Mouse (Mus musculus) embryonic stem cell, embryonic (primary cell): ENCODE measurements around the gene Itprid1.

Experiments used
- CTCF ChIA-PET, 4 experiments: fragments of 300-600 bp in 2 of 4; fragments of 350-600 bp in 2 of 4; sonication (Branson Sonifier 250); formaldehyde crosslinking; loops; one replicate each; lab custom pipeline; 2022; ENCODE audit warnings: inconsistent platforms in 2 of 4; lab: Charles Lee
- POLR2A ChIA-PET, 4 experiments: fragments of 300-600 bp in 2 of 4; fragments of 350-600 bp in 2 of 4; sonication (Branson Sonifier 250); formaldehyde crosslinking; loops; one replicate each; lab custom pipeline; 2022; ENCODE audit warnings: antibody characterized with exemption in 4 of 4, inconsistent platforms in 1 of 4; lab: Charles Lee

Gene Itprid1

DNA sequence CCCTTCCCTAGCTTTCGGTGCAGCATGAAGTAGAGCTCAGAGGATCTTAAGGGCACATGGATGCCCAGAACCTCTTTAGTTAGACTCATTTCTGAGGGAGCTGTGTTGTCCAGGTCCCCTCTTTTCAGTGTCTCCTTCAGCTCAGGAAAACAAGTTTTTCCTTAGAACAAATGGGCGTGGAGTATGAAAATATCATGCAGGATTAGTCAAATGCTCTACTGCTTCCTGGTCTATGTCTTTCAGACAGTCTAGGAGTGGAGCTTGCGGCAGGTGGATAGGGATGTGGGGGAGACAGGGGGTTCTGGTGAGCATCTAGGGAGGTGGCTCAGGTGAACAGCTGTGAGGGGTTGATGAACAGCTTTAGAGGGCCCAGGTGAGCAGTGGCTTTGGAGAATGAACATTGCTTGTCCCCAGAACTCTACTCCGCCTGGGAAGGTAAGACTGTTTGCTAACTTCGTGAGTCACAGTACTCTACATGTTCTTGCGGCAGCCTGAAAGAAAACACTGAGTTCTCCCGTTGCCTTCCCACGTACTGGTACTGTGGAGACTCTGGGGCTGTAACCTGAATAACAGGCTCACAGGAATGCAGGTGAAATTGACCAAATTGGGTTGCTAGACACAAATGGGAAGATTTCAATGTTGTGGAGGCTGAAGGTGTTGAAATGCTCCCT, at the start of gene Itprid1:
Itprid1 (plus strand) TSS at position 246 of the 671 bp plus-strand sequence.
- ChIA-PET POLR2A (no interaction called here), CTCF (no interaction called here)

DNA sequence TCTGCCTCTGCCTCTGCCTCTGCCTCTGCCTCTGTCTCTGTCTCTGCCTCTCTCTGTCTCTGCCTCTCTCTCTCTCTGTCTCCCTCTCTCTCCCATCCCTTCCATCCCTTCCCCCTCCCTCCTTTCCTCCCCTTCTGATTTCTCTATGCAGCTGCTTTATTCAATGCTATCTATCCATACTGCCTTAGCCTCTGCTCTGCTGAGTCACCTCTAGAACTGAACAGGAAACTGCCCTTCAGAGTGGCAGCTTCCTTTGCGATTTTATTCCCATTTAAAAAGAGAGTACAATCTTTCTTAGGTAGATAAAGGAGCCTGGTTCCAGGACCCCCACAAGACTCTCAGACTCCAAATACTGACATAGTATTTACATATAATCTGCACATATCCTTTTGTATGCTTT, 47.1 kb upstream of the Itprid1 start:
- CTCF ChIA-PET = no interaction called here

DNA sequence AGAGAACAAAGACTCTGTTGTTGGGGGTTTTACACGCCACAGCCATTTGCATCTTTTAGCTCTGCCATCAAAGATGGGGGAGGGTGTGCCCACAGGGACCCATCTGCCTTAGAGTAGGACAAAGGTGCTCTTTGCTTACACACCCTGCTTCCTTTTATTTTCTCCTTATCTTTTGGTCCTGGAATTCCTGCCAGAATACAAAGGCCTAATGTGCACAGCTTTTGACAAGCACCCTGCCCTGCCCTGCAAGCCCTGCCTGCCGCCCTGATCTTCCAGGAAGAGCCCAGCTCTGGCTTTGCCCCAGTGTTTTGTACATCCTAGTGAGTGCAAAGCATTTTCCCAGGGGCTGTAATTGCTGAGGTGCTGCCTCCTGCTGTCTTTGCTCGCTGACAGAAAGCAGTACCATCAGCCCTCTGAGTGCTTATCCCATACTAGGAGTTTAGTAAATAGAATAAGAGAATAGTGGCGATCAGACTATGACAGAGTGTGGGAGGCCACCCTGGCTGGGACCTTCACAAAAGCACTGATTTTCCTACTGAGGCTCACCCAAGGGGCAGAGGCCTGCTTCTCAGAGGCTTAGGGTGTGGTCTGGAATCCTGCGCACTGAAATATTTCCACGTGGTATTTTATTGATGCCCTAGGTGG, 44.7 kb upstream of the Itprid1 start:
- POLR2A ChIA-PET = interaction anchor here in 3 of 4 experiments (0.5 to 5.2 kb wide), 15 partner anchors 8 to 1017 kb away, joined by 3 to 40 read pairs (median 4); no protein-coding TSS in a partner anchor

More for the DNA sequence above, 47.1 kb upstream of the Itprid1 start:
- POLR2A ChIA-PET = interaction anchor here in 2 of 4 experiments (0.6 to 3.1 kb wide), 4 partner anchors 8 to 843 kb away, joined by 3 to 9 read pairs (median 4); no protein-coding TSS in a partner anchor

DNA sequence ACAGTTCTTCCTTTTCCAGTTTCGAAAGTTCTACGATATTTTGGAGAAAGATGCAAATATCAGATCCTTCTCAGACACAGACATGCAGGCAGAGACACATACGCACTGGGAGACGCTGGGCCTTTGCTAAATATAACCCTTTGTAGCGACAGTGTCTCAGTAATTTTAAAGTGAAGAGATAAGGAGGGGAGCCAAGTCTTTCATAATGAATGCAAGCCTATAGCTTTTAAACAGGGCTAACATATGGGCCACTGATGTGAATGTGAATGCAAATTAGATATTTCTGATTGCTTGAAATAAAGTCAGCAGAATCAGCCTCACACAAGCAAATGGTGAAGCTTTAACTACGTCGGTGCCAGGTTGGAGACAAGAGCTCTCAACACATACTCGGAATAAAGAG, 44.2 kb upstream of the Itprid1 start:
- ChIA-PET POLR2A (interaction anchor here in 2 of 4 experiments (0.8 to 5.2 kb wide), 12 partner anchors 9 to 39 kb away, joined by 3 to 40 read pairs (median 4); no protein-coding TSS in a partner anchor), CTCF (interaction anchor here in 3 of 4 experiments (1.0 to 4.8 kb wide), 7 partner anchors 9 to 75 kb away, joined by 3 to 20 read pairs (median 11); no protein-coding TSS in a partner anchor)

More for the DNA sequence above, 44.7 kb upstream of the Itprid1 start:
- CTCF ChIA-PET = interaction anchor here (0.9 to 4.8 kb wide), 9 partner anchors 9 to 272 kb away, joined by 3 to 20 read pairs (median 6); no protein-coding TSS in a partner anchor

DNA sequence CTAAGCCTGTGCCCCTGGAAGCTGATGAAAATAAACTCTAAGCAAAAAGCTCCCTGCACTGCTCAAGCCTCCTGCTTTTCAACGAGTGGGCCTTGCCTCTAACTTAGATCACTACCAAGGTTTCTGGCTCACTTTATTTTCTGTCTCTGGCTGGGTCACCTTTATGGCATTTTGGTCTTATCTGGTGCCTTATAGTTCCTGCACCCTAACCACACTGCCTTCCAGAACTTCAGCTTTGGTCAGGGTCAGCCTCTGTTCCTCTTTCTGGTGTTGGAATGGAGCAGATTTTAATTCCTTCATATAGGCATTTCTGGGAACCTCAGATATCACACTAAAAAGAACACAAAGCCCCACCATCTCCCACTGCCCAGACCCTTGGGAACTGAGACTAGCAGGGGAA, 34.0 kb upstream of the Itprid1 start:
- POLR2A ChIA-PET = interaction anchor here in 2 of 4 experiments (1.2 to 4.7 kb wide), 3 partner anchors 9 to 11 kb away, joined by 5 to 40 read pairs (median 8); no protein-coding TSS in a partner anchor
- CTCF ChIA-PET = interaction anchor here in 2 of 4 experiments (0.6 to 2.5 kb wide), 3 partner anchors 22 to 87 kb away, joined by 3 to 14 read pairs (median 14); no protein-coding TSS in a partner anchor

DNA sequence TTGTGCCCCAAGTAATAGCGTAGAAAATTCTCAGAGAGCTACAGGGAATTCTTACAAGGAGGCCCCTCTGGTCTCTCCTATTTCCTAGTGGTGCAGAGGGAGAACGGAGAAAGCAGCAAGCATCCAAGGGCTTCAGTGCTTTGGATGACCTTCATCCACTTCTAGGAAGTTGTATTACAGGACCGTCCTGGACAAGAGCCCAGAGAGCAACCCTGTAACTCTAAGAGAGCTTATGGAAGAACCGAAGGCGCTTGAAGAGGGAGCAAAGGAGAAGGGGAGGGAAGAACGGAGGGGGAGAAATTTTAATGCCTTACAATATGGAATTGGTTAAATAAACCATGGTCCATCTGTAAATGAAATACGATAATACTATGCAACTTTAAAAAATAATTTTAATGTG, 33.3 kb upstream of the Itprid1 start:
- ChIA-PET CTCF (interaction anchor here (0.5 to 2.5 kb wide), 13 partner anchors 9 to 396 kb away, joined by 3 to 16 read pairs (median 7); no protein-coding TSS in a partner anchor), POLR2A (interaction anchor here in 2 of 4 experiments (1.2 to 4.7 kb wide), 2 partner anchors 10 to 12 kb away, joined by 8 to 40 read pairs; no protein-coding TSS in a partner anchor)

DNA sequence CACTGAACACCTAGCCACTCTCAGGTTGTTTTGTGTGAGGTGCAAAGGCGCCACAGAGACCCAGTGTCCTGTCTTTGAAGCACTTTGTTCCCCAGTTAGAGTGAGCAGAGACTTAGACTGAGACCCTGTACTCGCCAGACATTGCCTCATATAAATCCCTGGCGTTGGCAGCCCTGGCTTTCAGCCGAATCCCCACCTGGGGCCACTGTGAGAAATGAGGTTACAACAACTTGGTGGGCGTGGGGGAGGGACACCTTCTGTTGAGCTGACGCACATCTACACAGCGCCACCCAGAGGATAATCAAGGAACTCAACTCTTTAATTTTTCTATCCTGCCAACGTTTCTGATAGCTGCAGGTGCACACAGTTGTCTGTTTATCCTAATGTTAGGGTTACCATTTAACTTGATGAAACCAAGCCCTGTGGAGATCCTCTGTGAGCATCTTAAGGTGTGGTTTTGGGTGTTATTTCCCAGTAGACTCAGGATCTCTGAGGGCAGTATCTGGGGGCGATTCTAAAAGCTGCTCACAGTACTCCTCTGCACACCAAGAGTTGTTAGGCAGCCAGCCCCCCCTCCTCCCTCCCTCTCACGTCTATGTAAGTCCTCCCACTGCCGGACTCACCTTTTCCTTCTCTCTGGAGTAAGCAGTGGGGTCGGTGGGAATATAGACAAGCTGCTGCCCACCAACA, 32.6 kb upstream of the Itprid1 start:
- ChIA-PET CTCF (interaction anchor here (0.5 to 2.5 kb wide), 39 partner anchors 10 to 993 kb away, joined by 3 to 20 read pairs (median 4); no protein-coding TSS in a partner anchor), POLR2A (interaction anchor here in 3 of 4 experiments (0.6 to 4.7 kb wide), 8 partner anchors 11 to 1515 kb away, joined by 3 to 40 read pairs (median 4); no protein-coding TSS in a partner anchor)

DNA sequence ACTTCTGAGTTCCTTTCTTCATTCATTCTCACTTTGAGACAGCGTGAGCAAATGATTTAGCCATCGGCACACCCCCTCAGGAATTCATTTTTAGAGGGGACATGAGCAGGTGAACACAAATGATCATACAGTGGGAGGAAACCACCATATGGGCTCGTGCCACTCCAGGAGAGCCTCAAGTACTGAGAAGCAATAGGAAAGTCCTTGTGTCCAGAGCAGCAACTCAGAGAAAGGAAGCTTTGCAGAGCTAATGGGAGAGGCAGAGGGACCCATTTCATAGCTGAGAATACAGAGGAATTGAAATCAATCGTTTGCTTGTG, 32.1 kb upstream of the Itprid1 start:
- ChIA-PET POLR2A (interaction anchor here in 3 of 4 experiments (0.6 to 4.7 kb wide), 9 partner anchors 11 to 1515 kb away, joined by 3 to 40 read pairs (median 4); no protein-coding TSS in a partner anchor), CTCF (interaction anchor here (0.6 to 2.5 kb wide), 38 partner anchors 10 to 992 kb away, joined by 3 to 20 read pairs (median 4); no protein-coding TSS in a partner anchor)

DNA sequence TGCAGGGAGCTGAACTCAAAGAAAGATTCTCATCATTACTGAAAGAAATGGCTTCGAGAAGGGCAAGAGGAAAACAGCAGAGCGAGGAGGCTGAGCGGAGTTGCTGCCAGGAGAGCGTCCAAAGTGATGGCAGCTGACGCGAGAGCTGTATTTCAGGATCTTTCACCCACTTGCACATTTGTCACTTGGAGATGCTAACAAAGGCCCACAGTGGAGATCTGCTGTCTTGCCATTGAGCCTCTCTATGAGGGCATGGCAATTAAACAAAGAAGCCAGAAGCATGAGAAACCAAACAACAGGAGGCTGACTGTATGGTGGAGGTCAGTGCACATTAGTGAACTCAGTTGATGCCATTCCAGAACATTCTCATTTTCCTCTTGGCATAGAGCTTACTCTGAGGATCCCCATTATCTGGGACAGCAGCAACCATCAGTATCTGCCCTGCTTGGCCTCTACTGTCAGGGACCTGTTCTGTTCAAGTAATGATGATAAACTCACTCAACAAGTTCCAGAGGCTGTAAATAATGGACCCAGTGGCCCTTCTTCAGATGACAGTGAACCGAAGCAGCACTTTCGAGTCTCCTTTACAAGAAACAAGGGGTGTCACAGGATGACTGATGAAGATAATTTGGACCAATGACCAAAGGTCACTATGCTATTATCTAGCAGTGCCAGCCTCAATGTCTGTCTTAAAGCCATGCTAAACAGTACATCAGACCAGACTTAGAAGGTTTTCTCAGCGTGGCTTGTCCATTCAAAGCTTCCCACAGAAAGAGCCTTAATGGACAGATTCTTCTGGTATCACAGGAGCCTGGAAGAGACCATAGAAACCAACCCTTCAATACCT, 31.2 kb upstream of the Itprid1 start:
- POLR2A ChIA-PET = interaction anchor here in 1 of 4 experiments (1.3 to 4.7 kb wide), 5 partner anchors 12 to 33 kb away, joined by 3 to 40 read pairs (median 4); no protein-coding TSS in a partner anchor

DNA sequence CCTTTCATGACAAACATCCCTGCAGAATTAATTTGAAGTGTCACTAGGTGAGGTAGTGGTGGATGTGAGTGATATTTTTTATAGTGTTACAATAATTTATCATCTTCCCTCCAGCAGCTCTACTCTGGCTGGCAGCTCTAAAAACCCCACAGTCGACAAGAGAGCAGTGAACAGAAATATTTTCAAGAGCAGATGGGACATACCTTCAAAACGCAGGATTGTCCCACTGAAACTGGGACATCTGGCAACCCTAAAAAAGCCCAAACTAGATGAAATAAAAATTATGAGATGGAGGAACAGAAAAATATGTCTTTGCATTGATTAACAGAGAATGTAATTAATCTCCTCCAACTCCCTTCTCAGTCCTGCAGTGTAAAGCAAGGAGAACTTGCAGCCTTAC, 30.2 kb upstream of the Itprid1 start:
- CTCF ChIA-PET = interaction anchor here in 1 of 4 experiments (0.8 kb wide), 1 partner anchor 287 kb away, joined by 4 read pairs; no protein-coding TSS in a partner anchor
- POLR2A ChIA-PET = no interaction called here

More for the DNA sequence above, 31.2 kb upstream of the Itprid1 start:
- CTCF ChIA-PET = interaction anchor here (0.5 to 1.8 kb wide), 12 partner anchors 9 to 286 kb away, joined by 3 to 16 read pairs (median 6); no protein-coding TSS in a partner anchor

DNA sequence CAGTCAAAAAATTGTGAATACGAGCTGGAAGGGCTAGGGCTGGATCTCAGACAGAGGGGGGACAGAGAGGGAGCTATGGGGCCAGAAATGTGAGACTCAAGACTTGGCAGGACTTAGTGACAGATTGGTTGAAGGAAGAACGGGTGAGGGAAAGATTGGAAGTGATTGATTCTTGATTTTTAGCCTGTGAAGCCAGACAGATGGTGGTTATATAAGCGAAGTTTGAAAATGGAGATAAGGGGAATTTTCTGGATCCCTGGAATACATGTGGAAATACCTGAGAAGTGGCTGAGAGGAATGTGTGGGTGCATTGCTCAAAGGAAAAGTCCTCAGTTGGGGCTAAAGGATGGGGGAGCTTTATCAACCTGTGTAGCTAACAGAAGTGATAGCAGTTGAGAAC, 28.0 kb upstream of the Itprid1 start:
- ChIA-PET POLR2A (interaction anchor here in 1 of 4 experiments (2.0 kb wide), 1 partner anchor 16 kb away, joined by 5 read pairs; no protein-coding TSS in a partner anchor), CTCF (interaction anchor here in 1 of 4 experiments (1.7 kb wide), 1 partner anchor 289 kb away, joined by 7 read pairs; no protein-coding TSS in a partner anchor)

DNA sequence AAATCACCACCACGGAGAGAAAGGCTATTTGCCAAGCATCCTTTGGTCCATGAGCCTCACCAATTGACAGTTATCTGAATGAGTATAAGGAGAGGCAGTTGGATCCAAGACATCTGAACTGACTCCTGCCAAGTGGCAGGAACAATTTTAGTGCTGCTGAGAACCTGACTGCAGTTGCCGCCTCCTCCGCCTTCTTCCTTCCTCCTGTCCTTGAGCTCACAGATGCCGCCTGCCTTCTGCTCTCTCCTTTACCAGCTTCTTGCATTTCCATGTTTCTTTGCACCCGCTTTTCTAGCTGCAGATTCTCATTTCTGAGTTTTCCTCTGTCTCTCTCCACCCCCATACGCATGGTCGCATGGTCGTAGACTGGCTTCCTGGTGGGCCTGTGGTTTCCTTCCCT, 25.5 kb upstream of the Itprid1 start:
- CTCF ChIA-PET = interaction anchor here (0.8 to 2.3 kb wide), 7 partner anchors 30 to 292 kb away, joined by 3 to 13 read pairs (median 6); no protein-coding TSS in a partner anchor
- POLR2A ChIA-PET = interaction anchor here in 1 of 4 experiments (0.9 to 1.3 kb wide), 3 partner anchors 9 to 12 kb away, joined by 3 to 5 read pairs (median 3); no protein-coding TSS in a partner anchor

DNA sequence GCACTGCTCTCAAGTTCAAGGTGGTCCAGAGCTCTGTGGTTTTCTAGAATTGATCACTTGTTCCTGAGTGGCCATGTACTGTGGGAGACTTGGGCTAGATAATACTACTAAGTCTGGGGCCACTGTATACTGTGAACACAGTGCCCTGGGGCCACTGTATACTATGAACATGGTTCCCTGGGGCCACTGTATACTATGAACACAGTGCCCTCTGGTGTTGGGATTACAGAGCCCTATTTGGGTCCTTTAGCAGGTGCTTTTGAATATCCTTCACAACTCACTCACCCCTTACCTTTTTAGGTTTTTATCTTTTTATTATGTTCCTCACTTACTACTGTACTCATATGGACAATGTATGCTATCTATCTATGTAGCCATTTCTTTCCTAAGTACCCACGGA, 24.3 kb upstream of the Itprid1 start:
- CTCF ChIA-PET = interaction anchor here in 3 of 4 experiments (1.0 to 2.3 kb wide), 5 partner anchors 31 to 293 kb away, joined by 5 to 13 read pairs (median 8); no protein-coding TSS in a partner anchor
- POLR2A ChIA-PET = interaction anchor here in 1 of 4 experiments (0.8 to 1.3 kb wide), 2 partner anchors 11 to 17 kb away, joined by 3 to 5 read pairs; no protein-coding TSS in a partner anchor

DNA sequence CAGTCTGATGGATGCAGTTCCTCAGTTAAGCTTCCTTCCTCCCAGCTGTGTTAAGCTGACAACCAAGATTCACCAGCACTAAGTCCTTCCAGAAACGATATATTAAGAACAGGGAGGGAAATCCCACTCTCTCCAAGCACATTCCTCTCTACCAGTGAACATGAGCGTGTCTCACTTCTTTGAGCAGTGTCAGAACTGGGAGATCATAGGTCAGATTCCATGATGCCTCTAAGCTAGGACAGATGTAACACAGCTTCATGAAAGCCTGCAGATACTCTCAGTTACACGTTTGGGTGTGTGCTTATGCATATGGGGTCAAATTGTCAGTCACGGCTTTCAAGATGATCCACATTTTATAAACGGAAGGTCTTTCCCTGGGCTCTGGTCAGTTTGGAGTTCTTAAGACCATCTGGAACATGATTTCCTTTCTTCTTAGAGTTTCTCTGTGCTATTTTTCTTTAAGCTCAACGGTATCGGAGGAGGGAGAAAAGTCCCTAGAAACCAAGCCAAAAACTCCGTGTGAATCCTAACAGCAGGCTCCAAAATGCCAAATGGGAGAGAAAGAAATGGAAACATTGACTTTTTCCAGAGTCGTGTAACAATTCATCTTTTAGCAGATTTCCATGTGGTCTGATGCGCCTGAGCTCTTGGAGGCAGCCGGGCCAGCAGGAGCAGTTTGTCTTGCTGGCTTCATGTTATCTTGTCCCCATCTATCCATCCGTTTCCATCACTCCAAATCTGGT, 22.3 kb upstream of the Itprid1 start:
- ChIA-PET CTCF (interaction anchor here in 3 of 4 experiments (0.6 to 2.2 kb wide), 6 partner anchors 10 to 295 kb away, joined by 3 to 9 read pairs (median 4); no protein-coding TSS in a partner anchor), POLR2A (interaction anchor here in 1 of 4 experiments (1.6 kb wide), 1 partner anchor 23 kb away, joined by 3 read pairs; no protein-coding TSS in a partner anchor)

DNA sequence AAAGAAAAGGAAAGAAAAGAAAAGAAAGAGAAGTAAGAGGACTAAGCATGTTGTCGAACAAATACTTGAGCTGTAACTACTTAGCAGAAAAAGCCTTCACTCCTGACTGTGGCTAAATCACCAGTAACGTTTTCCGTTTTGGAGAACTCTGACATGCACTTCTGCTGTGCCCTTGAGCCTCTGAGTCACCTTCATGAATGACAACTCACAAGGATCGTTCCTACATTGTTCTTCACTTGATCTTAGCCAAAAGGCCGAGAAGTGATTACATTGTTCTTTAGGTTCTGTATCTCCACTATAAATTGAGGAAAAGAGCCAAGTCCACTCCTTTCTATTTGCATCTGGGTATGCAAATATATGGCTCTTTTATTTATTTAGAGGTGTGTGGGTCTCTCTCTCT, 19.8 kb upstream of the Itprid1 start:
- ChIA-PET POLR2A (no interaction called here), CTCF (interaction anchor here in 1 of 4 experiments (0.6 kb wide), 1 partner anchor 297 kb away, joined by 5 read pairs; no protein-coding TSS in a partner anchor)

DNA sequence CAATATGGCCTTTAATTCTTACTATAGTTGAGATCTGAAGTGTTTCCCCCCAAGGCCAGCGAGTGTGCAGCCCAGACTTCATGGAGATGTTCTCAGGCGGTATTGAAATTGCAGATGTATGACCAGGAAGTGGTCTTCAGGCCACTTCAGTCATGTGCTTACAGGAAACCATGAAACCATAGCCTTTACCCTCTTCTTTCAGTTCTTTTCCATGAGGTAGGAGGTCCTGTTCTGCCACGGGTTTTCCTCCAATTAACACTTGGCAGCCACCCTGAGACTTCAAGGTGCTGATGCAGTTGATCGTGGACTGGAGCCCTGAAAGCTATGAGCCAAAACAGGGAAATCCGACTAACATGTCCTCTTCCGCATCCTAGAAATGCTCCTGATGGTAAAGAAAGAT, 7.0 kb upstream of the Itprid1 start:
- POLR2A ChIA-PET = no interaction called here
- CTCF ChIA-PET = interaction anchor here in 1 of 4 experiments (0.6 kb wide), 1 partner anchor 200 kb away, joined by 3 read pairs; no protein-coding TSS in a partner anchor
